Mouse (Mus musculus) right cerebral cortex, postnatal 25 days (tissue): Measurements from ENCODE around the gene Arnt2.
A peak's percentile ranks its signal among the peaks of the same experiment; 100 is the strongest.

Experiments used
- DNase-seq: peaks from one replicate; pipeline ENCODE4 v3.0.0; 2022

Arnt2 gene

DNA sequence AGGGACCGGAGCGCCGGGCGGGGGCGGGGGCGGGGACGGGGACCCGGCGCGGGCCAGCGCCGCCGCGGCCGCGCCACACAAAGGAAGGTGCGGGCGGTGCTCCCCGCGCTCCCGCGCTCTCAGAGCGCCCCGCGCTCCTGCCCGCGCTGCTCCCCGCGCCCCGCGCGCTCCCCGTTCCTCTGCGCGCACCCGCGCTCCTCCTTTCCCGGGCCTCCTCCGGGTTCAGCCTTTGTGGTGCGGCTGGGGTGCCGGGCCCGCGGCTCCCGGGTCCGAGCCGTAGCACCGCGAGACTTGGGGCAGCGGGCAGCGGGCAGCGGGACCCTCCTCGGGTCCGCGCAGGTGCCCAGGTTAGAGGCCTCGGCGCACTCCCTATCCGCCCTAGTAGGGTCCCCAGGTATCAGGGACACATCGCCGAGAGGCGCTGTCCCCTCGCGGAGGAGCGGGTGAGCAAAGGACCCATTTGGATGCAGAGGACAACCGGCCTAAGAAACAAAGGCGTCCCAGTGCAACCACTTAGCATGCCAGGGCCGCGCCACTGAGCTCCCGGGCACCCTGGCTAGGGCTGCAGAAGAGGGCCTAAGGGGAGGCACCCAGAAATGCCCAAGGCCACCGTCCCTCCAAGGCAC, at the start of gene Arnt2:
Arnt2 (minus strand) TSS at position 281 of the 626 bp plus-strand sequence.
- peak; percentile 80 for DNase-seq

DNA sequence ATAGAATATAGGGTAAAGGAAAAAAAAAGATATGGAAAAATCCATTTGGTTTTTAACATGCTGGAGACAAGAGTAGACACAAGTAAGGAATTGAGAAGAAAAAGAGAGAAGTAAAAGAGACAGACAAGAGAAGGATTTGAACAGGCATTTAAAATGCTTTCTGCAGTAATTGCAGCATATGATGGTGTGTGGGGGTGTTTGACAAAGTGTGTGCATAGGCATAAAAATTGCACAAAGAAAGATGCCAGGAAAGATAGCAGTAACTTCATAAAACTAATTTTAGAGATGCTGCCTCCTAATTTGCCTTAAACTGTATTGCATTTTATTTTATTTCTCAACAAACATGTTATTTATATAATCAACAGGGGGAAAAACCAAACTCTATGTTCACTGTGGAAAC, 41.7 kb upstream of the Arnt2 start:
- DNase-seq: no peak

DNA sequence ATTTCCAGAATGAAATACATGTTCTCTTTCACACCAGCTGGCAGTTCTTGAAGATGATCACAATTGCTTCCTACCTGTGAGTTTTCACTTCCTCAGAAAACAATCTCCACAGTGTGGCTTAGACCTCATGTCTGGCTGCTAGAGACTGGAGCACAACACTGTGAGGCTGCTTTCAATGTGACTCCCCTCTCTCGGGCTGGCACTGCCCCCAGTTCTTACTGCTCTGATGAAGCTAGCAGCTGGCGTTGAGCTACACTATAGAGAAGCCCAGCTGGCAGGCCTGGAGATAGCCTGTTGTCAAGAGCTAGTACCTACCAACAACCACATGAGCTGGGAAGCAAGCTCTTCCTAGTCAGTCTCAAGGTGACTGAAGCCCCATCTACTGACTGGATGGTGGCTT, 39.1 kb upstream of the Arnt2 start:
- peak; percentile 61 for DNase-seq

DNA sequence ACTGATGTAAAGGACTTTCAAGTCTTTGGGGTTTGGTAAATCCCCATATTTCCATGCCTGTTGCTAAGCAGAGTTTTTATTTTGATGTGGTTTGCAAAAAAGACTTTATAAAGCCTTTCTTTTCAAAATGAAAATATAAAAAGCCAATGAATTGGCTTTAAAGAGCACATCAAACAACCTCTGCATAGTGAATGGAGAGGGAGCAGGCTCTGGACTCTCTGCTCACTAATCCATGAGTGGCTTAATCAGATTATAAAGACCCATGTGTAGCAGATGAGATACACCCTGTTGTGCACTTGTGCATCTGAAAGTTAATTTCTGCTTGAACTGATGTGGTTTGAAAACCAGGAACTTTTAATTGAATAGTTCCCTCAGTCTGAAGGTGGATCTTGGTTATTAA, 38.5 kb upstream of the Arnt2 start:
- DNase-seq: no peak

DNA sequence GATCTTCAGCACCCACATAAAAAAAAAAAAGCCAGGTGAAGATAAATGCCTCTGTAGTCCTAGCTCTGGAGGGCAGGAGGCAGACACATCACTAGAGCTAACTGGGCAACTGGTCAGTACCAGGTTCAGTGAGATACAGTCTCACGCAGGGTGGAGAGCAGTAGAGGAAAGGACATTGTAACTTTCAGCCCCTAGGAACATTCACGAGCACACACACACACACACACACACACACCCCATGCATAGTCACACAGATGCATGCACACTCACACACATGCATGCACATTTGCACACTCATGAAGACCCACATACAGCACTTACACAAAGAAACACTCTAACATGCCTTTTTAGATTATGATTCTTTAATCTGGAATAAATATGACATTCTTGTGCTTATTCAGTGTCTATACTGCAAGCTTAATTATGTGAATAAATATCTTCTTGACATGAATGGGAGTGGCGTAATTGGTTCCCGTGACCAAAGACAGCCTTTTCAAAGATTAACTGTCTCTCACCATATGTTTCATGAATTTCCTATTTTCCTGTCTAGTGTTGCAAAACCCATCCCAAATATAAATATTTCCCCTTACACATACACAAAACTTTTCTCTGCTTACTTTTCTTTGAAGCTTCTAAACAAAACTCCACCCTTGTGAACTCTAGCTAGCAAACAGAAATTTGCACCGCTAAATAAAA, 37.9 kb upstream of the Arnt2 start:
- no peak for DNase-seq

DNA sequence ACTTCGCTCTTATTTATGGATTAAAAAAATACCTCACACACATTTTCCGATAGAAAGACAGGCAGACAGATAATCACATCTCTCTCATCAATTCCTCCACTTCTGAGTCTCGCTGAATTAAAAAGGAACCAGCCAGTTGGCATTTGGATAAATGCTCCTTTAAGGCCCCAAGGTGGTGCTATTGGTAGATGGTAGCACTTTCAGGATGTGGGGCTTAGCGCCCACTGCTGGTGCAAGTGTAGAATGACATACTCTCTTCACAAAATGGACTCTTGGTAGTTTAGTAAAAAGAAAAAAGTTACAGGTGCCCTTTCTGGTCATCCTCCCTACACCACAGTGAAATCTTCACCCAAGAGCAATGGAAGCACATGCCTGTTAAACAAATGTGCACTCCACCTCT, 37.1 kb upstream of the Arnt2 start:
- DNase-seq: peak; percentile 57

DNA sequence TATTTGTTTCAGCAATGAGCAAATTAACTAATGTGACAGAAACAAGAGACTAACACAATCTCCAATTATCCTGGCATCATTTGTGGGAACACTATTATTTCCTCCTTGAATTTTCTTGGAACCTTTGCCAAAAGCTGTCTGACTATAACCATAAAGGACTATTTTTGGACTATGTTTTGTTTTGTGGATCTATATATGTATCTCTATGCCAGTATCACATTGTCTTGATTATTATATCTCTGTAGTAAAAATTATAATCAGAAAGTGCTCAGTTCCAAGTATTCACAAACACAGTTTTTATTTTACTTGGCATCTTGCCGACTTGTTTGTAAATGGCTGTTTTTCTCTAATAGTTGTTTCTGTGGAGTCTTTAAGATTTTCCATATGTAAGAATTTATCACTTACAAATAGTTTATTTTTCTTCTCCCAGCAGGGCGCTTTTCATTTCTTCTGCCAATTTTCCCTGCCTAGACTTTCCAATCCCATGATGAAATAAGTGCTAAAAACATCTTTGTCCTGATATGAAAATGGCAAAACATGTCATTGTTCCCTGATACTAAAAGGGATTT, 32.5 kb upstream of the Arnt2 start:
- no peak for DNase-seq

DNA sequence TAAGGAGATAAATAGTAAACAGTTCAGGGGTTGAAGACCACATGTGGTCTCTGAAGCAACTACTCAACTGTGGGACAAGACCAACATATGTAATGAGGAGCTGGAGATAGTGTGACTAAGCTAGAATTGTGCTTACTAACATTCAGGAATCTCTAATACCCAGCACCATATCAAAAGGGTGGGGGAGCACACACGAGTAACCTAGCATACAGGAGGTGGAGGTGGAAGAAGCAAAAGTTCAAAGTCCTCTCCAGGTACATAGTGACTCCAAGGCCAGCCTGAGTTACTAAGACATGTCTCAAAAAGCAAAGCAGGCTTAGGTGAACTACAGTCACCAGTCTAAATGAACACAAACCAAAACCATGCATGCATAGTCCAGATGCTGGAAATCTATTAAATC, 29.6 kb upstream of the Arnt2 start:
- DNase-seq: no peak

DNA sequence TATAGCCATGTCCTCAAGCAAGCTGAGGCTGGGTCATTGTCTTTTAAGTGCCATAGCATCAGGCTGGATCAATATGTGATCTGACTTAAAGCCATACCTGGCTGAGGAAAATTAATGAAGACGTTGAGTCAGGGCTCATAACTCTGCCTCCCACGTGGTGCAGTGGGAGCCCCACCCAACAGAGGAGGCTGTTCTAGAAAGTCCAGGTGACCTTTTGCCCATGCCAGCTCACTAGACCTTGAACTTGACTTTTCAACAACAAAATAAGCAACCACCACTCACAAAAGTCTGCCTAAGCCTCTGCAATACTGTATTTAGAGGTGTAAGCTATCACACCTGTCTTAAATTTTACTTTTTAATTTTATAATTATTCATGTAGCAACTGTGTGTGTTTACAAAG, 24.9 kb upstream of the Arnt2 start:
- no peak for DNase-seq

DNA sequence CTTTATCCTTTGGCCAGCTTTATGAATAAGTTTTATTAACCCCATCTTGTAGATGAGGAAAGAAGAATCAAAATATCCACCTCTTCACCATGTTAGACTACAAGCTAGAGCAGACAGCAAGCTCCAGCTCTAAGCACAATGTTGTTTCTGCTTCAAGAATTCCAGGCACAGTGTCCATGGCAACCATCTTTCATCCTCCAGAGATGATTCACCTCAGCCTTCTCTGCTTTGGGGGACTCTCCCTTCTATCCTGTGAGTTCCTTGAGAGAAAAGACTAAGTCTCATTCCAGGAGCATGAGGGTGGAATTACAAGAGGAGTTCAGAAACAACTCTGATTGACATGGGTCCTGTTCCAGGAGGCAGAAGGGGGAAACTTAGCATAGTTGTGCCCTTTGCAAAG, 22.2 kb upstream of the Arnt2 start:
- DNase-seq: peak; percentile 40

DNA sequence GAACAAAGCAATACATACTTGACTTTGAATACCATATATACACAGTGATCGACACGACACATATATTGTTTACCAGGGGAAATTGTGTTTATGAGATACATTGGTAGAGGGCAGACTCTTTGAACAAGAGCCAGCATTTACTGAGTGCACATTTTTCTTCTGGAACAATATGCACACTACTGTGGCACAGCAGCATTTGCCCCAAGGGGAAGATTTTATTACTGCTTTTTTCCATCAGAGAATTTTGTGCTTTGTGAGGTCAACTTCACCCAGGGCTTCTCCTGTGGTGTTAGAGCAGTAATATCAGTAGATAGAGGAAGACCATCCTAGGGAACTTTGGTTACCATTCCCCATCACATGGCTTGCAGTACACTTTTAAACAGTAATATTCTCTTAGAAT, 17.2 kb upstream of the Arnt2 start:
- no peak for DNase-seq

DNA sequence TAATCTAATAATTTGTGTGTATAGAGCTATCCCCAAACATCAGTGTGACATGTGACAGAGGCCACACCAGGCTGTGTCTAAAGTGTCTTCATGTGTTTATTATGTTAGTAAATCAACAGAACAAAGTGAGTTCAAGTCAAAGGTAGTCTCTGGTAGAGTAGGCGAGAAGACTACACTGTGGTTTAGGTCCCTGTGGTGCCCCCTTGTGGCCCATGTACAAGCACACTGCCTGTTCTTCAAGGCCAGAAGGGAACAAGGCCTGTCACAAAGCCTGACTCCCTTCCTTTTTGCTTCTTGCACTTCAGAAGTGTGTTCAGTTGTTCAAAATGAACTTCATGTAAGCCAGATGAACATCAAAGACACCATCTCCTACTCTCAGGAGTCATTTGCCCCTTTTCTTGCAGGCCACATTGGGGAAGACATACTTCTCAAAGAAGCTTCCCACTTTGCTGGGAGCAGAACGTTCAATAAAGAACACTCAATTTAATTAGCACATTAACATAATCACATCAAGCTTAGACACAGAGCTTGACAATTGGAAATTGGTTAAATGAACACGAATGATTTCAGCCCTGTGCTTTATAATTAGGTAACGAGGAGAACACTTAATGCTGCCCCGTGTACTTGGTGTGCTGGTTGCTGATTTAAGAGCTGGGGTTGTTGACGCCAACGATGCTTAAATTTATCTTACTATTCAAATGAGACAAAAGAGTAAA, 14.9 kb upstream of the Arnt2 start:
- no peak for DNase-seq

DNA sequence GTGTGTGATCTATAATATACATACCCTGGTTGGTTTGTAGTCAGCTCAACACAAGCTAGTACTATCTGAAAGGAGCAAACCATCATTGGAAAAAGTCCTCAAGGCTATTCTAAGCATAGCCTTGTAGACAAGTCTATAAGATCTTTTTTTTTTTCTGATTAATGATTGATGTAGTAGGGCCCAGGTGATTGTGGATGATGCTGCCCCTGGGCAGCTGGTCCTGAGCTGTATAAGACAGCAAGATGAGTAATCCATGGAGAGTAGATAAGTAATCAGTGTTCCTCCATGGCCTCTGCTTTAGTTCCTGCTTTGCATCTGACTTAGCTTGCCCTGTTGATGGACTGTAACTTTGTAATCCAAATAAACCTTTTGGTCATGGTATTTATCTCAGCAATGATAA, 11.8 kb upstream of the Arnt2 start:
- no peak for DNase-seq

DNA sequence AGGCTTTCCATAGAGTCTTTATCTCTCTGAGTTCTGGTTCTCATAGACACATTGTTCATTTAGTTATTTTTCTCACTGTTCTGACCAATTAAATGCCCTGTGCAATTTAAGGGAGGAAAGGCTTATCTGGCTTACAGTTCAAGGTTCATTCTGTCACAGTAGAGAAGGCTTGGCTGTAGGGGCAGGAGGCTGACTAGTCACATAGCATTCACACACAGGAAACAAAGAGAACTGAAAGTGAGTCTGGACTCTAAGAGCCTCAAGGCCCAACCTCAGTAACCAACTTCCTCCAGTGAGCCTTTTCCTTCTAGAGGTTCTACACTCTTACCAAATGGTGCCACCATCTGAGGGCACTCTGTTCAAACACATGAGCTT, 11.3 kb upstream of the Arnt2 start:
- no peak for DNase-seq

DNA sequence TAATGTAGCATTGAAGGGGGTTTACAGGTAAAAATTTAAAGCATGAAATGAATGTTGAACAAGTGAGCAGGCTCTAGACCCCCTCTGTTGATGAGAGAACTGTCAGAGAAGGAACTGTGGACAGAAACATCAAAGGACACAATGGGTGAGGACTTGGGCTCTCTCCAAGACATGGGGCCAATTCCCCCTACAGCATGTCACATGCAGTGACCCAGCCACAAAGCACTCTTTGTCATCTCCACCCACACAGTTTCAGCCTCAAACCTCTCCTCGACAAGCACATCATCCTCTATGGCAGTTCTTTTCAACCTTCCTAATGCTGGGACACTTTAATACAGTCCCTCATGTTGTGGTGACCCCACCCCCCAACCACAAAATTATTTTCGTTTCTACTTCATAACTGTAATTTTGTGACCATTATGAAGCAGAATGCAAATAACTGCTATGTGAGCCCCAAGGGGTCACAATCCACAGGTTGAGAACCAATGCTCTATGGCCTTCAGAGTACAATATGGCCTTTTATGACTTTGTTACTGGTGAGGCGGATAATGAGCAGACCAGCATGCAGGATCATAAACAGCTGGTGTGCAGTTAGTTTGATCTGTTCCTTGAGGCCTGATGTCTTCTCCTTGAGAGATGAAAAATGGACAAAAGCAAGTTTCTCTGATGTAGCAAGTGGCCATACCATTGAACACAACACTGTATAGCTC, 10.8 kb upstream of the Arnt2 start:
- no peak for DNase-seq

DNA sequence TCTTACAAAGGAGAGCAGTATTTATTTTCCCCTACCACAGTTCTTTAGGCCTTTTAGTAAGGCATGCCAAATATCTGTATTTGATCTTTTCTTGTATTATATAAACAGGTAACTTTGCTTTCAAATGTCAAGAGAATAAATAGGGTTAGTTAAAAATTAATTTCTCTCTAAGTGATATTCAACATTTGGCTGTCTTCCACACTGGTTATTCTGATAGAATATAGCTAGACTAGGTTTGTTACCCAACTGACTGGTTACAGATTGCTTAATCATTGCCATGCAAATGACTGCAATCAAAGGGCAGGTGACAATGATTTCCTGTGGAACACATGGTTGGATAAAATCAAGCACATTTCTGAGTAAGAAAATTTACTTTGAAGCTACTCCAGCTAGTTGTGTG, 7.5 kb upstream of the Arnt2 start:
- no peak for DNase-seq

DNA sequence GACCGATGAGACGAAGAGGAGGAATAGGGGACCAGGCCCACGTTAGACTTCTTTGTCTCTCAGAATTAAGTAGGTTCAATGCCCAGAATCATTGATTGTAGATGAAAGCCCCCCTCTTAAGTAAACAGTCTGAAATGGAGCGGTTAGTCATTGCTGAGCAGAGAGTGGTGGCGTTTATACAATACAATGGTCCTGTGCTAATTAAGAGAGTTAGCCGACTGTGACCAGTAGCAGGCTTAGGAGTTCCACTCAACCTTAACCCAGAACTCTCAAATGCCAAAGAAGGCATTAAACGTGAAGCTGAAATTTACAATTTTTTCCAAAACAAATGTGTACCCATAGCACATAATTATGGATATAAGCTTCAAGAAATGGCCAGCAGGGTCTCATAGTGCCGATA, 2.6 kb upstream of the Arnt2 start:
- DNase-seq: no peak

DNA sequence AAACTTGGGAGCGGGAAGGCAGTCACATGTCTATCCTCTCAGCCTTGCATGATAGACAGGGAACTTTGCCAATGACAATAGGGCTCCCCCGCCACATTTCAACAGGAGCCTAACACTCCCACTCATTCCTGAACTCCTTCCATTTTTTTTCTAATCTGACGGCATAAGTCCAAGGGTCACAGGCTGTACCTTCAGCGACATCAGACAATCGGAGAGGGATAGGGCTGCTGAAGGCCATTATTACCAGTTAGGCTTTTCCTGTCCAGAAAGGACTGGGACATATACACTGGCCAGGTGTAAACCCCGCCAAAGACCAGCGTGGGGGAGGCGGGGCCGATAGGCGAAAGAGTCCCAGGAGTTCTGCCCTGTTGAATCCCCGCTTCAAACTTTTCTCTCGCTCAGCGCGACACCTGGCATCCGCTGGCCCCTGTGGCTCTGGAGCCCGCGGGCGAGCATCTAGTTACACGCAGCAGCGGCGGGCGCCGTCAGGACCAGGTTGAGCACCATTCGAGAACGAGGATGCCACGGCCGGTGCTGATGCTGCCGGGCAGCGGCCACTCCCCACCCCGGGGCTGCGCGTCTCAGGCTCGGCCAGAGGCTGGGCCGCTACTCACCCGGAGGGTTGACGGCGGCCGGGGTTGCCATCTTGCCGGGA, 608 bp downstream of the Arnt2 start:
- DNase-seq: peak; percentile 68

DNA sequence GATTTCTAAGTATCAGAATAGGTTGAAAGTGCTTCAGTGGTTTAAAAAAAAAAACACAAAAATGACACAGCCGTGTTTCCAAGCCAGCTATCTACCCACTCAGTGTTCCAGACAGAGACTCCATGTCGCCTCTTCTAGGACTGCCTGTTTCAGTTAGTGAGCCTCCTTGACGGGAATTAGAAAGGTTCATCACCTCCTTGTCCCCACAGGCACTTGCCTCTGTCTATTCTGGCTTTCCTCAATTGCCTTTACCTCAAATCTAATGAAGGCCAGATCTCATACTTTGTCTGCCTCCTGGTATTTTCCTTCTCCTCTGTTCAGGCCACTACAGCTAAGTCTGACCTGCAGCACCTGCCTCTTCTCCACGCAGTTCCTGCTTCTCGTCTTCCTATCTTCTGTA, 1.7 kb downstream of the Arnt2 start:
- DNase-seq: no peak

DNA sequence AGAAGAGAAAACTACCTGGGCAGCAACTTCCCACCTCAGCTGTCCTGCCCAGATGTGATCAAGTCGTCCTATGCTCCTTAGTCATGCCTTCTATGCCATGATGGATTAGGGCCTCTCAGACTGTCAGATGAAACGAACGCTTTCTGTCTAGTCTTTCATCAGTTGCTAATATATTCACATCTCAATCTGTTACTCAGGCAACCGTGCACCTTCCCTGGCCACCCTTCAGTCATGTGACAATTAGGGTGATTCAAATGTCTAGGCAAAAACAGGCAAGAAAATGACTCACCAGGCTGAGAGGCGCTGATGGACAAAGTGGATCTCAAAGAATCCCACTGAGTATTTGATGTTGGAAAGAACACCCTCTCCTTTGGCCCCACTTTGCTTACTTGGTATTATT, 6.6 kb downstream of the Arnt2 start:
- no peak for DNase-seq

DNA sequence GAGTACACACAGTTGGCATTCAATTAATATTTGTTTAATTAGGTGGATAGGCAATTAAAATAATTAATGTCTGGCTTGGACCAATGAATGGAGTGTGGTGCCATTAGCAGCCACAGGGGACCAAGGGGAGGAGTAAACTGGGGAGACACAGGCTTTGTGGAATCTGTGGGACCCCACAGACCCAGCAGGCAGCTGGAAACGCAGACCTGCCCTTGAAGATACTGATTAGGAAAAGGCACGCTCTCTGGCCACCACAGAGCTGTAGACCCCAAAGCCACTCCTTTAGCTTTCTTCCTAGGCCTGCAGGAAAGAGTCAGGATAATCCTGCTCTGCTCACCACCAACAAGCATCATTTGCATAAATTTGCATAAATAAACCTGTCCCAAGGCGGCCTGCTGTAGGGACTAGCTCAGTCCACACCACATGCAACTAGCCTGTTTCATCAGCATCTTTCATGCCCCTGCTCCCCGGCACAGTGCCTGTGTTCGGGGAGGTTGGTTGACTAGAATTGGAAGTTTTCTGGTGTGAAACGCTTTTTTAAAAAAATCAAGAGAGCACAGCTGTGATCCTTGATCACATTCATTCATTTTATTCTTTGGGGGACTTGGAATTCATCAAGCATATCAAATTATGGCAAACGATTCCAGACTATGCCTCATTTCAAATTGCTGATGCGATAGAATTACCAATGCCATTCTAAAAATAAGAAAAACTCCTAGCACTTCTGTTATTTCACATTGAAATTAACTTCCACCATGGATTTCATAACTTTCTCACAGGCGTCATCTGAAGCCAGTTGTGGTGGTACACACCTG, 8.1 kb downstream of the Arnt2 start:
- no peak for DNase-seq

DNA sequence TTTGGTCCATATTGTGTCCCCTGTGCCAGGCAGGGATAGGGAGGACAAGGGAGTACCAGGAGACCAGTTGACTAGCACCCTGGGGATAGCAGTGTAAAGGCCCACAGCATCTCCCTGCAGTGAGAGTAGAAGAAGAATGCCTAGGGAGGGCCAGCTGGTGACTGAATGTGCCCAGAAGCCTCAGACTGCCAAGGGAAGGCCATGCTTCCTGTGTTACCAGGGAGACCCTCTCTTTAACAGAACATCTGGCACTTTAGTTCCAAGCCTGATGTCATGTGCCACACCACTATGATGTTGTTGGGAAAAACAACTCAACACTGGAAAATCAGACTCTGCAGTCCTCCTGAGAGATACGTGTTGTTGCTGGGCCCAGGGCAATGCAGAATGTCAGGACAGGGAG, 12.7 kb downstream of the Arnt2 start:
- no peak for DNase-seq
